Mouse (Mus musculus): Measurements from ENCODE around the gene Zbtb4. TPM values are rescaled to one million over a fixed set of nuclear protein-coding genes. Genes with fewer than 3 reads are reported as not detected.
A peak's percentile ranks its signal among the peaks of the same experiment; 100 is the strongest.

The Zbtb4 gene
- polyA plus RNA-seq, 1 experiment from 2014 or later: 2.7 TPM

- Histone ChIP-seq H3K9me3 (no peaks in the 10 kb centered on the region), H3K4me1 (peaks cover 18% of the 10 kb centered on the region), H3K9ac (no peak overlapping the region), H3K36me3 (no peaks in the 10 kb centered on the region), H3K27me3 (replicated peaks) (no peaks in the 10 kb centered on the region), H3K4me2 (no peak overlapping the region), H3K4me3 (replicated peaks) (no peak overlapping the region), H3K27ac (no peak overlapping the region)
- ATAC-seq (ENCODE audit: insufficient read depth, low FRiP score, low read depth): no peak
- 83% methylated on average over 5 of the region's 5 CpGs for WGBS
Observed at GRCm38 (mm10) chr11:69754233-69754632, 11.5 kb upstream of the Zbtb4 start.

DNA sequence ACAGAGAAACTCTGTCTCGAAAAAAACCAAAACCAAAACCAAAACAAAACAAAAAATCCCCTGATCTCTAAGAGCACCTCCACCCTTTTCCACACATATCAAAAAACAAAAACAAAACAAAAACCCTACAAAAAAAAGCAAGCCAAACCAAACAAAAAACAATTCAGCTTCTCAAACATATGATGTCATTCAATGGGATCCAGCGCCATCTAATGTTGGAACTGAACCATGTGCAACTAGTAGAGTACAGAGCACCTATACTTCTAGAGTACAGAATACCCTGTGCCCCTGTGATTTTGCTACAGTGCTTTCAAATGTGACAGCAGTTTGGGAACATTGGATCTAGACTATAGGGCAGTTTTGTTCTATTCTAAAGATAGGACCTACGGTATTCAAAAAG is 11.0 kb upstream of the Zbtb4 start:
- Histone ChIP-seq H3K4me2 (no peak overlapping the region), H3K27ac (no peak overlapping the region), H3K9ac (no peak overlapping the region), H3K4me3 (replicated peaks) (no peak overlapping the region), H3K9me3 (no peaks in the 10 kb centered on the region), H3K4me1 (peaks cover 20% of the 10 kb centered on the region), H3K36me3 (no peaks in the 10 kb centered on the region), H3K27me3 (replicated peaks) (no peaks in the 10 kb centered on the region)
- 48% methylated on average over 3 of the region's 3 CpGs for WGBS
- ATAC-seq (ENCODE audit: insufficient read depth, low FRiP score, low read depth): no peak

DNA sequence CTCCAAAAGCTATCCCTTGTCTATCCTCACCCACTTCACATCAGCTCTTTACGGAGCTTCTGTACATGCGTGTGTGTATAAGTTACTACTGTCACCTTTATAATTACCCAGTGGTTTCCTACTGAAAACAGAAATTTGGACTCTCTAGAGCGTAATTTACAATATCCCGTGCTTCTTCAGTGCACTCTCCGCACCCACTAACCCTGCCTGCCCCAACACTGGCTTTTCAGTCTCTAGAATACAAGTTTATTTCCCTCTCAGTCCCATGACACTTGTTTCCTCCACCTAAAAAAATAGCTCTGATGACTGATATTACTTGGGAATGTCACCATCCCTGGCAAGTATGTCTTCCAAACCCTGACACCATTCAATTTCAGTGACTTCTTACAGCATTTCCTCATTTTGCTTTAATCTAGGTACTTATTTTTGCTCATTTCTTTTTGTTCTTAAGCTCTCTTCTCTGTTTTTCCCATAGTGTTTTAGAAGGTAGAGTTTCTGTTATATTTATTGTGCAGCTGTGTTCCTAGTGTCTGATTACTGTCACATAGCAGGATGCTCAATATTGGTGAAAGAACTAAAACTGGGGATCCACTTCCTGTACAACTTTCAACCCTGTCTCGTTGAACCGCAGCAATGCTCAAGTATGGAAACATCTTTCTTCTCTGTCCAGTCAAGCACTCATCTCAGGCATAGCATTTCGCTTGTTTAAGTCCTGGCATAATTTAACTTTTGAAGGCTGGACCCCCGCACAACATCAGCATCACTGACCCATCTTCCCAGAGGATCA is 8.2 kb upstream of the Zbtb4 start:
- peak overlapping the region; percentile 58 for H3K4me3 ChIP-seq (replicated peaks)
- no peaks in the 10 kb centered on the region for H3K9me3 ChIP-seq
- H3K4me2 ChIP-seq: peak overlapping the region; percentile 59
- peak overlapping the region; percentile 99 for H3K27ac ChIP-seq
- peaks cover 28% of the 10 kb centered on the region for H3K4me1 ChIP-seq
- no peak for ATAC-seq (ENCODE audit: insufficient read depth, low FRiP score, low read depth)
- H3K36me3 ChIP-seq: no peaks in the 10 kb centered on the region
- 36% methylated on average over 9 of the region's 9 CpGs for WGBS
- no peaks in the 10 kb centered on the region for H3K27me3 ChIP-seq (replicated peaks)
- peak overlapping the region; percentile 60; the same call in 1 of the 2 replicates for H3K9ac ChIP-seq

GRCm38 (mm10) chr11:69758090-69758456 is 7.6 kb upstream of the Zbtb4 start:
- Histone ChIP-seq H3K27me3 (replicated peaks) (no peaks in the 10 kb centered on the region), H3K27ac (peak overlapping the region; percentile 99), H3K9me3 (no peaks in the 10 kb centered on the region), H3K36me3 (no peaks in the 10 kb centered on the region), H3K4me2 (peak overlapping the region; percentile 59), H3K4me1 (peaks cover 28% of the 10 kb centered on the region), H3K9ac (peak overlapping the region; percentile 60; the same call in 1 of the 2 replicates), H3K4me3 (replicated peaks) (peak overlapping the region; percentile 58)
- peak; percentile 85 for ATAC-seq (ENCODE audit: insufficient read depth, low FRiP score, low read depth)
- whole genome bisulfite sequencing: under 1% methylated on average over 26 of the region's 26 CpGs

- H3K4me1 ChIP-seq: peaks cover 28% of the 10 kb centered on the region
- WGBS: 0% methylated on average over 36 of the region's 36 CpGs
- ATAC-seq (ENCODE audit: insufficient read depth, low FRiP score, low read depth): peak; percentile 94
- no peaks in the 10 kb centered on the region for H3K36me3 ChIP-seq
- H3K9ac ChIP-seq: peak within 1 kb of the TSS; percentile 60; the same call in 1 of the 2 replicates
- no peaks in the 10 kb centered on the region for H3K9me3 ChIP-seq
- H3K27ac ChIP-seq: peak within 1 kb of the TSS; percentile 99
- no peaks in the 10 kb centered on the region for H3K27me3 ChIP-seq (replicated peaks)
- peak within 1 kb of the TSS; percentile 58 for H3K4me3 ChIP-seq (replicated peaks)
- H3K4me2 ChIP-seq: peak within 1 kb of the TSS; percentile 76
Observed at GRCm38 (mm10) chr11:69758478-69758970, 7.2 kb upstream of the Zbtb4 start, which contains the start of gene Polr2a. Gene Polr2a, minus strand, starts transcription at chr11:69758637.

GRCm38 (mm10) chr11:69758971-69759721 is 6.6 kb upstream of the Zbtb4 start:
- Histone ChIP-seq H3K36me3 (no peaks in the 10 kb centered on the region), H3K9me3 (no peaks in the 10 kb centered on the region), H3K4me1 (peaks cover 28% of the 10 kb centered on the region), H3K4me3 (replicated peaks) (peak overlapping the region; percentile 58), H3K9ac (peak overlapping the region; percentile 42; the same call in 1 of the 2 replicates), H3K27me3 (replicated peaks) (no peaks in the 10 kb centered on the region), H3K27ac (peak overlapping the region; percentile 99), H3K4me2 (peak overlapping the region; percentile 76)
- under 1% methylated on average over 37 of the region's 37 CpGs for WGBS
- ATAC-seq (ENCODE audit: insufficient read depth, low FRiP score, low read depth): peak; percentile 88

DNA sequence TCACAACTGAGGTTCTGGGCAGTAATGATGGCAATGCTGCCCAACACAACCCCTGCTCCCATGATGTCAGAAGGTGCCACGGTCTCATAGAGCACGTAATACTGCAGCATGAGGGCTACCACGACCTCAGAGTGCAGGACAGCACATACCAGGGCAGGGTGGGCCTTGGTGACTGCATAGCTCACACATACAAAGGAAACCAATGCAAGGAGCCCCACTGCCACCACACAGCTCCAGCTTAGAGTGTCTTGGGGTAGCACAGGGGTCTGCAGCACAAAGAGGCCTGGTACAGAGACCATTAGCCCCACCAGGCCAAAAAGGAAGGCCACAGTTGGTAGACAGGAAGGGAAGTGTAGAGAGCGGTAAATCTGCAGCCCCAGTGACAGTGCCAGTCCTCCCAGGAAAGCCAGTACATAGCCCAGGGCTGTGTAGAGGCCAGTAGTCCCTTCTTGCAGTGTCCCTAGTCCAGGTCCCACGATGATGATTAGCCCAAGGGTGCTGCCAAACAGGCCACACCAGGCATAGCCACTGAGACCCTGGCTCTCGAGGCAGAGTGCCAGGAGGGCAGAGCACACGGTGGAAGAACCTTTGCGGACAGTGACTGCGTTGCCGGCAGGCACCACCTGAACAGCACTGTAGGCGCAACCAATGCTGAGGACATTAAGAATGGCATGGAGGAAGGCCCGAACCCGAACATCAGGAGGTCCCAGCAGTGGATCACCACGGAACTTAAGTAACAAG is 5.4 kb upstream of the Zbtb4 start:
- 77% methylated on average over 14 of the region's 14 CpGs for WGBS
- H3K27me3 ChIP-seq (replicated peaks): no peaks in the 10 kb centered on the region
- H3K4me2 ChIP-seq: peak overlapping the region; percentile 76
- H3K4me1 ChIP-seq: peaks cover 28% of the 10 kb centered on the region
- ATAC-seq (ENCODE audit: insufficient read depth, low FRiP score, low read depth): no peak
- no peaks in the 10 kb centered on the region for H3K9me3 ChIP-seq
- no peak overlapping the region for H3K9ac ChIP-seq
- no peaks in the 10 kb centered on the region for H3K36me3 ChIP-seq
- H3K4me3 ChIP-seq (replicated peaks): no peak overlapping the region
- H3K27ac ChIP-seq: peak overlapping the region; percentile 99

- no peak overlapping the region for H3K27ac ChIP-seq
- no peak overlapping the region for H3K4me2 ChIP-seq
- H3K27me3 ChIP-seq (replicated peaks): no peaks in the 10 kb centered on the region
- no peak overlapping the region for H3K4me3 ChIP-seq (replicated peaks)
- H3K36me3 ChIP-seq: no peaks in the 10 kb centered on the region
- no peaks in the 10 kb centered on the region for H3K9me3 ChIP-seq
- H3K4me1 ChIP-seq: peaks cover 27% of the 10 kb centered on the region
- H3K9ac ChIP-seq: no peak overlapping the region
- WGBS: 93% methylated on average over 7 of the region's 7 CpGs
- ATAC-seq (ENCODE audit: insufficient read depth, low FRiP score, low read depth): no peak
Observed at GRCm38 (mm10) chr11:69760901-69761200, 4.9 kb upstream of the Zbtb4 start.

- no peak within 1 kb of the TSS for H3K27ac ChIP-seq
- no peaks in the 10 kb centered on the region for H3K27me3 ChIP-seq (replicated peaks)
- no peaks in the 10 kb centered on the region for H3K36me3 ChIP-seq
- H3K9ac ChIP-seq: no peak within 1 kb of the TSS
- H3K4me1 ChIP-seq: peaks cover 24% of the 10 kb centered on the region
- 75% methylated on average over 1 of the region's 1 CpGs for WGBS
- ATAC-seq (ENCODE audit: insufficient read depth, low FRiP score, low read depth): no peak
- H3K4me3 ChIP-seq (replicated peaks): no peak within 1 kb of the TSS
- no peaks in the 10 kb centered on the region for H3K9me3 ChIP-seq
- H3K4me2 ChIP-seq: no peak within 1 kb of the TSS
Observed at GRCm38 (mm10) chr11:69761868-69762267, 3.8 kb upstream of the Zbtb4 start, which contains the start of gene Slc35g3. Gene Slc35g3, minus strand, starts transcription at chr11:69761968.

DNA sequence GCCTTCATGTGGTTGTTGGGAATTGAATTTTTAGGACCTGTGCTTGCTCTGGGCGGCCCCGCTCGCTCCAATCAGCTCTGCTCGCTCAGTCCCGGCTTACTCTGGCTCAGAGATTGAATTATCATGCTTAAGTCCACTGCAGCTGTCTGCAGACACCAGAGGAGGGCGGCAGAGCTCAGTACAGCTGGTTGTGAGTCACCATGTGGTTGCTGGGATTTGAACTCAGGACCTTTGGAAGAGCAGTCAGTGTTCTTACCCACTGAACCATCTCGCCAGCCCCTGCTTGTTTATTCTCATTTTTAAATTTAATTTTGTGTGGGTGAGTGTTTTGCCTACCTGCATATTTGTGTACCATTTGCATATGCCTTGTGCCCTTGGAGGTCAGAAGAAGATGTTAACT is 2.2 kb upstream of the Zbtb4 start:
- Histone ChIP-seq H3K27ac (no peak overlapping the region), H3K4me2 (no peak overlapping the region), H3K36me3 (no peaks in the 10 kb centered on the region), H3K4me1 (peaks cover 28% of the 10 kb centered on the region), H3K27me3 (replicated peaks) (no peaks in the 10 kb centered on the region), H3K9me3 (no peaks in the 10 kb centered on the region), H3K9ac (no peak overlapping the region), H3K4me3 (replicated peaks) (no peak overlapping the region)
- WGBS: 68% methylated on average over 7 of the region's 7 CpGs
- no peak for ATAC-seq (ENCODE audit: insufficient read depth, low FRiP score, low read depth)

DNA sequence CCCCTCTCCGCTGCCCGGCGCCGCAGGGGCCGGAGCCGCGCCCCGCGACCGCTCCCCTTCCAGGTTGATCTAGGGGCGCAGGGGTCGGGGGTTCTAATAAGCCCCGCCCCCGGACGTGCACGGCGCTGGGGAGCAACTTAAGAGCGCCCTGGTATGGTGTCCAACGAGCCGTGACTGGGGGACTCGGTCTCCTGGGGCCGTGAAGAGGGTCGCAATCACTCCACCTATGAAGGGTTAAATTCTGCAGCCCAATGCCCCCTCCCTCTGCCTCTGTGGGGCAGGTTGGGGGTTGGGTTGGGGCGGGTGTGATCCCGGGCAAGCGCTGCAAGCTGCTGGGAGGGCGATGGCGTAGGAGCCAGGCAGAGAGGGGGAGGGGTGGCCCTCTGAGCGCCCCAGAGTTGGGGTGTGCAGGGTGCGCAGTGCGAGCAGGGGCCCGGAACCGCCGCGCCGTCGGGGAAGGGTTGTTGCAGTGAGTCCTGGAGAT is 456 bp downstream of the Zbtb4 start:
- Histone ChIP-seq H3K27ac (peak overlapping the region; percentile 92), H3K27me3 (replicated peaks) (no peaks in the 10 kb centered on the region), H3K4me1 (peaks cover 18% of the 10 kb centered on the region), H3K4me3 (replicated peaks) (peak overlapping the region; percentile 88), H3K9ac (peak overlapping the region; percentile 92), H3K9me3 (no peaks in the 10 kb centered on the region), H3K36me3 (no peaks in the 10 kb centered on the region; the same call in 1 of the 2 replicates), H3K4me2 (peak overlapping the region; percentile 72)
- peak; percentile 81 for ATAC-seq (ENCODE audit: insufficient read depth, low FRiP score, low read depth)
- under 1% methylated on average over 36 of the region's 37 CpGs for WGBS
